Mouse (Mus musculus) cerebellum, adult 11 months (tissue): Measurements from ENCODE around the gene Chmp6.

Source experiments
- DNase-seq: peaks from one replicate; pipeline ENCODE4 v3.0.0; 2022

The Chmp6 gene

GRCm38 (mm10) chr11:119912845-119913244, 396 bp upstream of the Chmp6 start:
- DNase-seq, result no peak

DNA sequence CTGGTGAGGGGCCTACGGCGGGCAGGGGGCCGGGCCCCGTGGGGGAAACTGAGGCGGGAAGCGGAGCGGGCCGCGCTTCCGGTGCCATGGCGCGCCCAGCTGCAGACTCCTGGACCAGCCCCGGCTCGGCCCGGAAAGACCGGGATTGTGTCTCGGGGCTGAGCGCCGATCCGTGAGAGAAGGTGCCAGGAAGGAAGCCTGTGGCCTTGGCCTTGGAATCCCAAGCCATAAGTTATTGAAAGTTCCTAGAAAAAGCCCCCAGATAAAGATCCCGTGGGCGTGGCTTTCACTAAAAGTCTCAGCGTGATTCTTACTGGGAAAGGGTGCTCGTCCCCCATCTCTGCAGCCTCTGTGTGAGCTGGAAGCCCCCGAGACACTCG, 684 bp downstream of the Chmp6 start:
- DNase-seq, result no peak

- no peak for DNase-seq
These were observed 1.1 kb downstream of the Chmp6 start for GRCm38 (mm10) chr11:119914381-119914780.

- no peak for DNase-seq
These were observed 2.4 kb downstream of the Chmp6 start for GRCm38 (mm10) chr11:119915666-119916065.

- no peak for DNase-seq
These were observed 3.0 kb downstream of the Chmp6 start for GRCm38 (mm10) chr11:119916102-119916790.

- no peak for DNase-seq
These were observed 3.7 kb downstream of the Chmp6 start for GRCm38 (mm10) chr11:119916834-119917469.

- DNase-seq, result no peak
These were observed 5.3 kb downstream of the Chmp6 start for GRCm38 (mm10) chr11:119918521-119918920.

DNA sequence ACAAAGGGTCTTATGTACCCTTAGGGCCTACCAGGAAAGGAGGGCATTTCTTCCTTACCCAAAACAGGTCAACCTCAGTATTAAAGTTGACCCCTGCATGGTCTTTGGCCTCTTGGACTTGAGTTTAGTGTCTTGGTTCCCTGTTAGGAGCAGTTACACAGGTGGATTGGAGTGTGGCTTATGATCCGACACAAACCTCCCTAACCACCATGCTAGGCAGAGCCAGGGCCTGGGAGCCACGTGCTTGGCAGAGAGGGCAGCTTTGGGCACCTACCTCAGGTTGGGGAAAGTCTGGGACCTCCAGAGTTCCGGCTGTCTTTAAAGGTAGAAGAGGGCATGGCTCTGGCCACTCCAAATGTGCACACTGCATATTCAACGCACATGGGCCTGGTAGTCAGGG, 6.2 kb downstream of the Chmp6 start:
- DNase-seq, result no peak

- DNase-seq, result peak; percentile 62
These were observed 6.7 kb downstream of the Chmp6 start for GRCm38 (mm10) chr11:119919897-119920296.

- DNase-seq, result no peak
These were observed 7.4 kb downstream of the Chmp6 start for GRCm38 (mm10) chr11:119920668-119921067.

GRCm38 (mm10) chr11:119925176-119925575, 11.9 kb downstream of the Chmp6 start:
- no peak for DNase-seq

DNA sequence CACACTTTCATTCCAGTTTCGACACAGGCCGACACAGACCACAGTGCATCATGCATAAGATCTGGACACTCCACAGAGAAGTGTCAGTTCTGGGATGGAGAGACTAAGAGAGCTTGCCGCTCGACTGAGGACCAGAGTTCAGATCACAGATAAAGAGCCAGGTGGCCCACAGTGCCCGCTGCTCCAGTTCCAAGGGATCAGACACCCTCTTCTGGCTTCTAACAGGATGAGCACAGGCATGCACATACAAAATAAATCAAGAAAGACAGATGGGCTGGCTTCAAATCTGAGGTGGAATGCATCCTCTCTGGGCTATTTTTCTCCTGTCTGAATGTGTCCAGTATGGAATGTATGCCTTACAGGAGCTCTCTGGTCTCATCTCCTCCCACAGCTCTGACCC, 13.5 kb downstream of the Chmp6 start:
- DNase-seq, result no peak

DNA sequence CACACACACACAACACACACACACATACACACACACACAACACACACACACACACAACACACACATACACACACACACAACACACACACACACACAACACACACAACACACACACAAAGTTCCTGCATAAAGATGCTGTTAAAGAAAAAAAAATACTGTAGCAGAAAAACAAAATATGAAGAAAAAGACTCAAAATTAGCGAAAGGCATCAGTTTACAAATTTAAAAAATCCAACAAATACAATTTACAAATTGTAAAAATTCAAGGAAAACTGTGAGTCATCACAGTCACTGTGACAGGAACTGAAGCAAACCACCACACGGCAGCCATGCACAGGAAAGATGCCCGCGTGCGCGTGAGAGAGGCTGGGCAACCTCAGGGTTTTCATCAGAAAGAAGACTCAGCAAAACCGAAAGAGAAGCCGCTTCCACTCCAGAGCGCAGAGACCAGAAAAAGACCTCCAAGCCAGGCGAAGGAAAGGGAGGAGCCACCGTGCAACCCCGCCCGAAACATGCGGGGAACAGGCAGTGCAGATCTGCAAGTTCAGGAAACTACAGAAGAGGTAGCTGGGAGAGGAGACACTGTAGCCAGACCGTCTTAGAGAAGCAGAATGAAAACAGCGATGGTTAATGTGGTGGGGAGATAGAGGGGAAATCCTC, 14.9 kb downstream of the Chmp6 start:
- no peak for DNase-seq

DNA sequence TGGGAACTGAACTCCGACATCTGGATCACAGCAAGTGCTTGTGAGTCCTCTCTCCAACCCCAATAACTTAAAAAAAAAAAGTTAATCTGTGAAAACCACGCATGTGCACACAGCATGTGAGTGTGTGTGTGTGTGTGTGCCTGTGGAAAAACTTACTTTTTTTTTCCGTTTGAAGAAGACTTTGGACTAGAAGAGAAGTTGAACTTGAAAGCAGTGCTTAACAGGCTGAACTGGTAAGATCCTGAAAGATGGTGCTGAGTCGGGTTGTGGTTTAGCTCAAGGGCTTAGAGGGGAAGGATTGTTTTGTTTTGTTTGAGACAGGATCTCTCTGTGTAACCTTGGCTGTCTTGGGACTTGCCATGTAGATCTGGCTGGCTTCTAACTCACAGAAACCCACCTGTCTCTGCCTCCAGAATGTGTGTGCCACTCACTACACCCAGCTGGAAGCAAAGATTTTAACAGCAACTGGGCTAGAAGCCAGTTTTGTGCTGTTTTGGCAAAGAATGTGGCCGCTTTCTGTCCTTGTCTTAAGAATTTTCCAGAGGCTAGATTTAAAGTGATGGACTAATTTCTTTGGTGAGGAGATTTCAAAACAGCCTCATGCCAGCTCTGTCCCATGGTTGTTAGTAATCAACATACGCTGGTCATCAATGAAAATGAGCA, 16.5 kb downstream of the Chmp6 start:
- DNase-seq, result no peak

DNA sequence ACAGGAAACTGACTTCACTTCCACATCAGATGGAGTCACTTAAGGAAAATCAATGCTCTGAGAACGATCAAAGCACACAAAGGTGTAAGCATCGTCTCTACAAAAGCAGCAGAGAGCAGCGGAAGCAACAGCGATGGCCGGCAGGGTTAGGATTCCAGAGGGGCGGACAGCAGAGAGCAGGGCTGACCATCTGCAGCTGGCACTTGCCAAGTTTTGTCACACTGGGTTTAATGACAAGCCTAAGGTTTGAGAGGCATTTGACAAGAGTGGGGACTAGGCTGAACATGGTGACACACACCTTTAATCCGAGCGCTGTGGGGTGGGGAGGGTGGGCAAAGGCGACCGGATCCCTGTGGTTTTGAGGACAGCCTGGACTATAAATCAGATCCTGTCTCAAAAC, 18.6 kb downstream of the Chmp6 start:
- no peak for DNase-seq

DNA sequence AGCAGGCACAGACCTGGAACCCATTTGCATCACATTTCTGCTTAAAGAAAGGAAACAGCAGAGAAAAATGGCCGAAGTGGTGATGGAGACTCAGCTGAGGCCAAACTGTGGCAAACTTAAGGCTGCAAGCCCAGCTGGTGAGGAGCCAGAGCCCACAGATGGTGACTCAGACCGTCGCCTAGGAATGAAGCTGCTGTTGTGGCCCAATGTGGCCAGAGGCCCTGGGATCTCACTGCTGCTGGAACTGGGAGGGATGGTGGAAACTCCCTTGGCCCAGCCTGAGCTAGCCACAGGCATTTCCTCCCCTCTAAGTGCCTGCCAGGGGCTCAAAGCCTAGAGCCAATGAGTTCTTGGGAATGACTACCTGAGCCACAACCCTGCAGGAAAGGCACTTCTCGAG, 19.9 kb downstream of the Chmp6 start:
- no peak for DNase-seq

GRCm38 (mm10) chr11:119933819-119934583, 20.8 kb downstream of the Chmp6 start:
- DNase-seq, result no peak

DNA sequence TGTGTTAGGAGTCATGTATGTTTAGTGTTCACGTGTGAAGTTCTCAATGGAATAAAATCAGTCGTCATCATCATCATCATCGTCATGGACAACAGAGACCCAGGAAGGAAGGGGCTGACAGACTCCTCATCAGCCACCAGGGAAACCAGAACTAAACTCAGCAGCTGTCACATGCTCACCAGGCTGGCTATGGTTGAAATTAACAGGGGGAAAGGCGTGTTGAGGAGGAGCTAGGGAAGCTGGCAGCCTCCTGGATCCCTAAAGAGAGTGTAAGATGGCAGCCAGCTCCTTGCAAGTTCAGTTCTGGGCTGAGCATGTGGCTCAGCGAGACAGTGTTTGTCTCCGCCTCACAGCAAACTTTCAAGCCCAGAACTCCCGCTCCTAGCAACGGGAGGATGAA, 21.5 kb downstream of the Chmp6 start:
- no peak for DNase-seq

GRCm38 (mm10) chr11:119935457-119935856, 22.2 kb downstream of the Chmp6 start:
- peak; percentile 71 for DNase-seq

GRCm38 (mm10) chr11:119936456-119936855, 23.2 kb downstream of the Chmp6 start:
- no peak for DNase-seq

GRCm38 (mm10) chr11:119937216-119937615, 24.0 kb downstream of the Chmp6 start:
- no peak for DNase-seq

- DNase-seq, result no peak
These were observed 24.7 kb downstream of the Chmp6 start for GRCm38 (mm10) chr11:119937772-119938502.
